Mouse (Mus musculus) heart, embryonic 13.5 days (tissue): Measurements from ENCODE around the gene Ndufb7. TPM values are rescaled to one million over a fixed set of nuclear protein-coding genes. Genes with fewer than 3 reads are reported as not detected.
"Not testable (repeated sequence)": the region's sequence is repeated elsewhere in the genome, so short reads cannot be mapped to it uniquely, and the experiment has no call there.

Experiments used
- ATAC-seq: fragments of 200-750 bp; cut with Nextera tagmentation; 2 replicates; pipeline ENCODE4 v1.8.0; 2017; ENCODE audit warnings: moderate TSS enrichment; ENCODE audit not compliant: insufficient number of reproducible peaks, low FRiP score, low TSS enrichment; ENCODE audit errors: extremely low read depth
- H3K27ac ChIP-seq: fragments of 300-500 bp; sonication (generic); replicated peaks from 2 replicates; pipeline ENCODE4 v1.5.1; 2015; ENCODE audit warnings: moderate library complexity, mild to moderate bottlenecking, inconsistent platforms
- H3K27me3 ChIP-seq: fragments of 300-500 bp; sonication (generic); replicated peaks from 2 replicates; pipeline ENCODE4 v1.6.1; 2015; ENCODE audit warnings: mild to moderate bottlenecking, inconsistent platforms
- H3K36me3 ChIP-seq: fragments of 300-500 bp; sonication (generic); 2 replicates; pipeline ENCODE4 v1.6.1; 2015; ENCODE audit warnings: mild to moderate bottlenecking, inconsistent platforms
- H3K4me1 ChIP-seq: fragments of 300-500 bp; sonication (generic); 2 replicates; pipeline ENCODE4 v1.6.1; 2015; ENCODE audit warnings: inconsistent platforms
- H3K4me2 ChIP-seq: fragments of 300-500 bp; sonication (generic); 2 replicates; pipeline ENCODE4 v1.6.1; 2015; ENCODE audit warnings: inconsistent platforms, mild to moderate bottlenecking, moderate library complexity
- H3K4me3 ChIP-seq: fragments of 300-500 bp; sonication (generic); 2 replicates; pipeline ENCODE4 v1.5.1; 2015; ENCODE audit warnings: moderate library complexity, mild to moderate bottlenecking, inconsistent platforms
- H3K9ac ChIP-seq: fragments of 300-500 bp; sonication (generic); 2 replicates; pipeline ENCODE4 v1.6.1; 2015; ENCODE audit warnings: inconsistent platforms, mild to moderate bottlenecking, moderate library complexity
- H3K9me3 ChIP-seq: fragments of 300-500 bp; sonication (generic); 2 replicates; pipeline ENCODE4 v1.6.1; 2016; ENCODE audit warnings: inconsistent platforms
- WGBS: fragments of 180-500 bp; shearing (Covaris S2); methylation state at CpG from one replicate; pipeline ENCODE4 v1.1.7; 2015; ENCODE audit warnings: mixed read lengths; 5-methylcytosine and 5-hydroxymethylcytosine counted together
- polyA plus RNA-seq: library from polyadenylated mRNA; unstranded; fragments of >200 nt; fragmentation: Nextera tagmentation; extraction: Ambion mirVana; gene quantifications from 2 replicates; pipeline ENCODE4 v1.2.1, GENCODE M21; 2015

Ndufb7 gene
- polyA plus RNA-seq, 1 experiment from 2014 or later: 524 TPM

DNA sequence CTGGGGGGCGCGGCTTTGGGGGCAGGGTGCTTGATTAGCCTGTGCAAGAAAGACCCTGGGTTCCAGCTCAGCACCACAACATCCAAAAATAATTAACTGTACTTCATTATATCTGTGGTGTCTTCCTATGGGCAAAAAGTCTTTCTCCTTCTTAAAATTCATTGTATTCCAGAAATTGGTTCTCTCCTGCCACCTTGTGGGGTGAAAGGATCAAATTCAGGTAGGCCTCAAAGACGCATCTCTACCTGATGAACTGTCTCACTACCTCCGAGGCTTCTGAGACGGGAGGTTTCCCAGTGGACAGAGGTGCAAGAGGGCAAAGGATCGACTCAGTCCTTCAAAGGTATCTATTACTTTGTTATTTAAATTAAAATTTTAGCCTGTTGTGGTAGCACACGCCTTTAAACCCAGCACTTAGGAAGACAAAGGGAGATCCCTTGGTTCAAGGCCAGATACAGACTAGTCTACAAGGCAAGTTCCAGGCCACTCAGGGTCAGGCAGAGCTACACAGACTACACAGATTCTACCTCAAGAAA is 24.1 kb downstream of the Ndufb7 start:
- H3K9me3 ChIP-seq: no peaks in the 10 kb centered on the region
- 0 out of 2 replicates have a peak overlapping the region, but pooled peaks have one; percentile 7 for H3K9ac ChIP-seq
- H3K4me2 ChIP-seq: no peak overlapping the region
- WGBS: 79% methylated on average over 7 of the region's 7 CpGs
- no peaks in the 10 kb centered on the region for H3K27me3 ChIP-seq
- no peak overlapping the region for H3K4me3 ChIP-seq
- no peak for ATAC-seq
- H3K36me3 ChIP-seq: peaks cover 36% of the 10 kb centered on the region
- peaks cover 49% of the 10 kb centered on the region for H3K4me1 ChIP-seq
- no peak overlapping the region for H3K27ac ChIP-seq

DNA sequence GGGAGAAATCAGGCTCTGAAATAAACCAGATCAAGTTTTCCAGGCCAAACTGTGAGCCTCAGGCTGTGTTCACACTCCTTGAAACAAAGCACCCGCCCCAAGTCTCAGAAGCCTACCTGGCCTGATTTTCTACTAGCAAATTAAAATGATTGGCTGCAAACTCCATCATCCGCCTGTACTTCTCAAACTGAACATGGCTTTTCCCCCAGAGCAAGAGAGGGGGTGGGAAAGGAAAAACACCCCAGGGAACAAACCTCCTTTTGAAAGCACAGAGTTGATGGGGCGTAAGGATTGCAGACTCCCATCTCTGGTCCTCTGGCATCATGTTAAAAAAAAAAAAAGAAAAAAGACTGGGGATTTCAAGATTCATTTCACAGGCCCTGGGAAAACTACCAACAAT is 26.2 kb downstream of the Ndufb7 start:
- ATAC-seq: no peak
- H3K36me3 ChIP-seq: peaks cover 29% of the 10 kb centered on the region
- 80% methylated on average over 3 of the region's 3 CpGs for WGBS

DNA sequence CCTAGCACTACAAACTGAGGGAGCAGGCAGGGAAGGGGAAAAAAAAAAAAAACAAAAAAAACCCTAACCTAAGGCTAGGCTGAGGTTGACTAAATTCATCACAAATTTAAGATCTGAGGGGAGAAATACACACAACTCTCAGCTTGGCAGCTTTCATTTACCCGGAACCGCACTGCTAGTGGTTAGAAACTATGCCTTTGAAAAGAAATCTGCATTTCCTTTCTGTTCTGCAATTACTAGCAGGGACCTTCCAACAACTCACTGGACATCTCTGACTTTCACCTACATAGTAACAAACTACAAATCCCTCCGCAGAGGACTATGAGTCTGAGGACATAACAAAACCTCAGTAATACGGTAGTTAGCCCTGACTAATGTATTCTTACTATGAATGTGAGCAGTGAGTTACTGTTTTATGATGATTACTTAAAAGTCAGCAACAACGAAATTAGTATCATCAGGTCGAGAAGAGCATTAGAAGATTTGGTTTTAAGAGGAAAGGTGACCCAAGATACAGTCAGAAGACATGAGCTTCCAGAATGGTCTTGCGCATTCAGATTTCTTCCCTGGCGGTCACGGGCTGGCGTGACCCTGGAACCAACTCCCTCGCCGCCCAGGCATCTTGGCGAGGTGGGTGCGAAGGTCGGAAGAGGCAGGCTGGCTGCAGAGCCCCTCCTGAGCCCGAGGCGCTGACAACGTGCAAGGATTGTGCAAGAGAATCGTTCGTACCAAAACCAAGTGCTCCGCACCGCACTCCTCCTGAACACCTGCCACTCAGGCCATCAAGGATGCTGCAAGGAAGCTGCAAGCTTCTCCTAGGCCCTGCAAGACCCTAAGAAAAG is 27.1 kb downstream of the Ndufb7 start:
- Histone ChIP-seq H3K9ac (peak overlapping the region; percentile 94), H3K36me3 (peaks cover 25% of the 10 kb centered on the region), H3K4me3 (peak overlapping the region; percentile 84), H3K4me1 (peaks cover 32% of the 10 kb centered on the region), H3K27me3 (no peaks in the 10 kb centered on the region), H3K4me2 (peak overlapping the region; percentile 87), H3K27ac (peak overlapping the region; percentile 88), H3K9me3 (no peaks in the 10 kb centered on the region)
- ATAC-seq: no peak
- 5% methylated on average over 22 of the region's 22 CpGs for WGBS

More for the DNA sequence above, 26.2 kb downstream of the Ndufb7 start:
- Histone ChIP-seq H3K9me3 (no peaks in the 10 kb centered on the region), H3K27ac (no peak overlapping the region), H3K9ac (peak overlapping the region; percentile 94), H3K4me3 (peak overlapping the region; percentile 84), H3K4me1 (peaks cover 40% of the 10 kb centered on the region), H3K27me3 (no peaks in the 10 kb centered on the region), H3K4me2 (peak overlapping the region; percentile 87)

DNA sequence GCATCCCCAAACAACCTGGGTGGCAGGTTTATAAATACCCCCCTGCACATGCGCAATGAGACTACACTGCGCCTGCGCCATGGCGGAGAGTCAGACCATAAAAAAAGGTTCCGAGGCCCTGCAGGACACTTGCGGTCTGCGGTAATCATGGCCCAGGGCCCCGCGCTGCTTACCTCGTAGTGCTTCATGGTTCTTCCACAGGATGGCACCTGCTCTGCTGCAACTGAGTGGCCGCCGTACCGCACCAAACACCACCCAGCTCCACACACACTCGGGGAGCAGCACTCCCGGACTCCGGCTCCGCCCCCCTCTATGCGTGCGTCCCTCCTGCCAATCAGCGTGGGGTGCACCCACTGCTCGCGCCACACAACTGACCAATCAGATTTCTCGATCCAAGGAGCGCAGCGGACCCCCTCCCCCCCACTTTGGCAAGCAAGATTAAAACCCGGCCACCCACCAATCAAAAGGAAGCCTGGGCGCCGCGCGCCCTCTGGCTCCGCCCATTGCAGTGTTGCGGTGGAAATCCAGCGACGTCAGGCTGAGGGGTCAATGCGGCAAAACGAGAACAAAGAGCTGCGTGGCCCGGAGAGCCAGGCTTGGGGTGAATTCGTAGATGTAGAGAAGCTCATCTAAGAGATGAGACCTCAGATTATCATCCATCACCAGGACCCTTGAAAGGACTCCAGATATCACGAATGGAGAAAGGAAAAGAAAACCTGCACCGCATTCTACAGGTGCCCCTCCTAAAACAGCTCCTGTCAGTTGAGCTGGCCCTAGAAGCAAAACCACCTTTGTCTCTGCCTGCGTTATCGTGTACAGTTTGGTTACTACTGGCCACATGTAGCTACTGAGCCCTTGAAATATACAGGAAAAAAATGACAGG is 27.9 kb downstream of the Ndufb7 start:
- ATAC-seq: peak; percentile 99
- no peaks in the 10 kb centered on the region for H3K9me3 ChIP-seq
- WGBS: under 1% methylated on average over 43 of the region's 43 CpGs

DNA sequence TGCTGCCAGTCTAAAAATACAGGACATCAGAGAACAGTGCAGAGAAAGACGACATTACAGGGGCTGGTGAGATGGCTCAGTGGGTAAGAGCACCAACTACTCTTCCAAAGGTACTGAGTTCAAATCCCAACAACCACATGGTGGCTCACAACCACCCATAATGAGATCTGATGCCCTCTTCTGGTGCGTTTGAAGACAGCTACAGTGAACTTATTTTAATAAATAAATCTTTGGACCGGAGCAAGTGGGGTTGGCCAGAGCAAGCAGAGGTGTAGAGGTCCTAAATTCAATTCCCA is 28.5 kb downstream of the Ndufb7 start:
- not testable (repeated sequence) for H3K9me3 ChIP-seq, ATAC-seq, H3K27me3 ChIP-seq
- WGBS: 46% methylated on average over 3 of the region's 3 CpGs
- peaks cover 11% of the 10 kb centered on the region for H3K36me3 ChIP-seq
- H3K4me3 ChIP-seq: peak overlapping the region; percentile 84
- peak overlapping the region; percentile 84 for H3K9ac ChIP-seq
- H3K27ac ChIP-seq: peak overlapping the region; percentile 94
- H3K4me1 ChIP-seq: peaks cover 30% of the 10 kb centered on the region
- peak overlapping the region; percentile 87 for H3K4me2 ChIP-seq

More for the DNA sequence above, 27.9 kb downstream of the Ndufb7 start:
- Histone ChIP-seq H3K27ac (peak overlapping the region; percentile 94), H3K4me3 (peak overlapping the region; percentile 84), H3K4me2 (peak overlapping the region; percentile 87), H3K9ac (peak overlapping the region; percentile 94), H3K4me1 (peaks cover 27% of the 10 kb centered on the region), H3K27me3 (no peaks in the 10 kb centered on the region), H3K36me3 (peaks cover 17% of the 10 kb centered on the region)

DNA sequence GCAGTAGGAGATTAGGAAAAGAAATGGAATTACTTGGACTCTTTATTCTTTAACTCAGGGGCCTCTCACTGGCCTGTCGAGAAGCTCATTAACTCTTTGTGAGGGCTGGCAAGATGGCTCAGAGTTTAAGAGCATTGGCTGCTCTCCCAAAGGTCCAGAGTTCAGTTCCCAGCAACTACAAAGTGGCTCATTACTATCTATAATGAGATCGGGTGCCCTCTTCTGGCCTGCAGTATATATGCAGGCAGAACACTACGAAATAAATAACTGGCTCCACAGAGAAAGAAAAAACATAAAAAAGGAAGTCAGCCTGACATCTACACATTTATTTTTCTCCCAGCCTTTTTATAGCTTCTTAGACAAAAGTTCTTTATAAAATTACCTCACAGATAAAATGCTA is 29.9 kb downstream of the Ndufb7 start:
- no peaks in the 10 kb centered on the region for H3K9me3 ChIP-seq
- no peak overlapping the region for H3K27ac ChIP-seq
- no peak overlapping the region for H3K4me2 ChIP-seq
- H3K27me3 ChIP-seq: no peaks in the 10 kb centered on the region
- peaks cover 35% of the 10 kb centered on the region for H3K4me1 ChIP-seq
- no peak overlapping the region for H3K4me3 ChIP-seq
- peaks cover 7% of the 10 kb centered on the region; the same call in 1 of the 2 replicates for H3K36me3 ChIP-seq
- ATAC-seq: no peak
- no peak overlapping the region for H3K9ac ChIP-seq
- 21% methylated on average over 3 of the region's 3 CpGs for WGBS

DNA sequence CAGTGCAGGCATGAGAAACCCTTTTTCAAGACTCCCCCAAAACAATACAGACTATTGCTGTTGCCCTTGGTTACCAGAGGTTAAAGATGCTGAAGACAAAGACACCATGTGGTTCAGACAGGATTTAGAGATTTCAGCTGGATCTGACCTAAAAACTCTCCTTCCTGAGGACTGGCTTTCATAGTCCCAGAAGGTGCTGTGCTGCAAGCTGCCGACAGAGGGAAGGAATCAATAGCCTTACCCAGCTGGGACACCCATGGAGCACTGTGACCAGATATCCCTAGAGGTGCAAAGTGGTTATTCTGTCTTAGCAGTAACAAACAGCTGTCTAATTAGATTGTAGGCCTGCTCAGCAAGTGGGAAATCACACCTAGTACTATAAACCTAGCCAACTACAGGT is 31.7 kb downstream of the Ndufb7 start:
- Histone ChIP-seq H3K4me1 (peaks cover 28% of the 10 kb centered on the region), H3K4me3 (no peak overlapping the region), H3K36me3 (no peaks in the 10 kb centered on the region), H3K27ac (no peak overlapping the region), H3K9me3 (no peaks in the 10 kb centered on the region), H3K9ac (no peak overlapping the region), H3K4me2 (no peak overlapping the region), H3K27me3 (no peaks in the 10 kb centered on the region)
- no peak for ATAC-seq
- 12% methylated on average over 1 of the region's 1 CpGs for WGBS

DNA sequence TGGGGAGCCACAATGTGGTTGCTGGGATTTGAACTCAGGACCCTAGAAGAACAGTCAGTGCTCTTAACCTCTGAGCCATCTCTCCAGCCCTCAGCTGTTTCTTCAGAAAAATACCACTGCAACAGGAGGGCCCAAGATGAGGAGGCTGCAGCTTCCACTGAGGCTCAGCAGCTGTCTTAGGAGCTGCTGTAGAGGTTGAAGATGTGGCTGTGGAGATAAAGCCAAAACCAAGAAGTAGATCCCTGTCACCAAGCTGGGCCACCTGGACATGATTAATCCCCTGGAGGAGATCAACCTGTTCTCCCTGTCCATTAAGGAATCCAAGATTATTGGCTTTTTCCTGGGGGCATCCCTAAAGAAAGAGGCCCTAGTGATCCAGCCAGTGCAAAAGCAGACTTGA is 33.3 kb downstream of the Ndufb7 start:
- Histone ChIP-seq H3K27me3 (no peaks in the 10 kb centered on the region), H3K36me3 (peaks cover 4% of the 10 kb centered on the region; the same call in 1 of the 2 replicates), H3K4me2 (no peak overlapping the region), H3K9ac (no peak overlapping the region), H3K4me3 (no peak overlapping the region), H3K27ac (peak overlapping the region; percentile 50; the same call in 1 of the 2 replicates), H3K9me3 (no peaks in the 10 kb centered on the region), H3K4me1 (peaks cover 24% of the 10 kb centered on the region)
- ATAC-seq: no peak

DNA sequence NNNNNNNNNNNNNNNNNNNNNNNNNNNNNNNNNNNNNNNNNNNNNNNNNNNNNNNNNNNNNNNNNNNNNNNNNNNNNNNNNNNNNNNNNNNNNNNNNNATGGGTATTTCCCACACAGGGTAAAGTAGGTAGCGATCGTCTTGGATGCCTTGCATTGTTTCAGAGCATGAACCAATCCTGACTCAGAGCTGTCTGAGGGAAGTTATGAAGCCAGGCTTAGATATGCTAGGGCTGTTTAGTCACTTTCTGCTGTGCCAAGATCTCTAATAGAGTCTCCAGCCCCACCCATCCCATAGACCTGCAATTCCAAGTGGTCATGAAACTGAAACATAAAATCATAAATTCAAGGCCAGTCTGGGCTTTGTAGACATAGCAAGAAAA is 36.2 kb downstream of the Ndufb7 start:
- peak overlapping the region; percentile 36; the same call in 1 of the 2 replicates for H3K27ac ChIP-seq
- H3K27me3 ChIP-seq: no peaks in the 10 kb centered on the region
- H3K9ac ChIP-seq: no peak overlapping the region
- 46% methylated on average over 2 of the region's 2 CpGs for WGBS
- ATAC-seq: no peak
- H3K4me1 ChIP-seq: peaks cover 34% of the 10 kb centered on the region
- no peak overlapping the region for H3K4me3 ChIP-seq
- H3K36me3 ChIP-seq: peaks cover 4% of the 10 kb centered on the region; the same call in 1 of the 2 replicates
- no peaks in the 10 kb centered on the region for H3K9me3 ChIP-seq
- no peak overlapping the region for H3K4me2 ChIP-seq

DNA sequence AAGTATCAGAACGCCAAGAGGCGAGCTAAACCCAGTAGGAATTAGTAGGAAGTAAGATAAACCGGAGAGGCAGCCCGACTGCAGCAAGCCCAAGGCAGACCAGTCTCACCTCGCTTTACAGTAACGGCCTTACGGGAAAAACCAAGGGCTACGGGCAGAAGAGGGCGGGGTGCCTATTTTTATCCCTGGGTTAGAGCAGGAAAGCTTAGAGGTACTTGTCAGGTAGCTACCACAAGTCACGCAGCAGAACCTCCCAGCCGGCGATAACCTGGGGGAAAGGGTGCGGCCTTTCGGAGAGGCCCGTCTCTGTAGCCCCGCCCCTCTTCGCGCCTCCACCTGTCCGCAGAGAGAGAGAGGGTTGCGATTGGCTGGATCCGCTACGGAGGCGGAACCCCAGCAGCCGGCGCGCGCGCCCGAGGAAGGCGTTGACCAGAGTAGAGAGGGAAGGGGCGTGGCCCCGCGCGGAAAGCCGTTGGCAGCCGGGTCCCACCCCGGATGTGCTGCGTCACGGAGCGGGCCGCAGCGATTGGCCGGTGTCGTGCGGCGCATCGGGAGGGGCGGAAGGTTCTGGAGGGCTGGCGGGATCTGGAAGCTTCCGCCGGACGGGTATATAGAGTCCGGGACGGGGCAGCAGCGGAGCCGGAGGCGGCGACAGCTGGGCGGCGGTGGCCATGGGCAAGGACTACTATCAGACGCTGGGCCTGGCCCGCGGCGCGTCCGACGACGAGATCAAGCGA is 41.4 kb downstream of the Ndufb7 start, which contains the start of the genes Tecr and Dnajb1:
TSS of gene Tecr (minus strand) at position 311 of the 737 bp plus-strand sequence.
TSS of gene Dnajb1 (plus strand) at position 533 of the 737 bp plus-strand sequence.
- Histone ChIP-seq H3K27ac (peak within 1 kb of the TSS; percentile 99), H3K36me3 (peaks cover 36% of the 10 kb centered on the region), H3K9ac (peak within 1 kb of the TSS; percentile 97), H3K4me2 (peak within 1 kb of the TSS; percentile 97), H3K4me1 (peaks cover 31% of the 10 kb centered on the region), H3K27me3 (no peaks in the 10 kb centered on the region), H3K9me3 (no peaks in the 10 kb centered on the region), H3K4me3 (peak within 1 kb of the TSS; percentile 93)
- WGBS: under 1% methylated on average over 69 of the region's 69 CpGs
- peak; percentile 94 for ATAC-seq
